Mouse (Mus musculus) gastrocnemius, adult 2 months (tissue): Measurements from ENCODE around the gene Krt8. TPM values are rescaled to one million over a fixed set of nuclear protein-coding genes. Genes with fewer than 3 reads are reported as not detected.

Source experiments
- DNase-seq: peaks from one replicate; pipeline ENCODE4 v3.0.0; 2022
- H3K27ac ChIP-seq: fragments of 200-600 bp; 2 replicates; pipeline ENCODE4 v1.8.1; 2022; ENCODE audit warnings: mild to moderate bottlenecking
- H3K4me3 ChIP-seq: fragments of 200-600 bp; 2 replicates; pipeline ENCODE4 v1.8.1; 2022; ENCODE audit warnings: mild to moderate bottlenecking, moderate library complexity
- CTCF ChIP-seq: fragments of 200-600 bp; IDR thresholded peaks from 2 replicates; pipeline ENCODE4 v1.8.1; 2022; ENCODE audit warnings: antibody characterized with exemption, mild to moderate bottlenecking, moderate library complexity
- intact Hi-C: fragments of 180-260 bp; cut with DNase I; formaldehyde crosslinking; loops from one replicate; pipeline ENCODE4 v1.15.1; 2025
- total RNA-seq, 2 experiments: library from RNA; stranded (reverse); gene quantifications; 2 replicates each; pipeline ENCODE4 v1.2.3; 2021

The Krt8 gene
- total RNA-seq, 2 experiments from 2014 or later = not detected

GRCm38 (mm10) chr15:101983315-101983948 lies 20.9 kb downstream of the Krt8 start:
- TF ChIP-seq CTCF = no peak
- peak overlapping the region; percentile 55 for H3K4me3 ChIP-seq
- intact Hi-C loops = loop anchor here (5.0 kb wide), 1 partner anchor 656 kb away; no protein-coding TSS in a partner anchor
- peak overlapping the region; percentile 82 for H3K27ac ChIP-seq
- no peak for DNase-seq

GRCm38 (mm10) chr15:101980849-101981248 lies 23.4 kb downstream of the Krt8 start:
- DNase-seq = peak; percentile 75
- no peak for TF ChIP-seq CTCF
- Histone ChIP-seq H3K27ac (peak overlapping the region; percentile 63), H3K4me3 (no peak overlapping the region)
- intact Hi-C loops = loop anchor here (5.0 kb wide), 1 partner anchor 654 kb away; no protein-coding TSS in a partner anchor

- TF ChIP-seq CTCF = peak; percentile 42
- peak overlapping the region; percentile 96 for H3K27ac ChIP-seq
- peak overlapping the region; percentile 70 for H3K4me3 ChIP-seq
- intact Hi-C loops = loop anchor here (10.0 kb wide), 1 partner anchor 752 kb away; the partner anchor contains the start of gene Grasp
- DNase-seq = peak; percentile 98
These were observed 27.1 kb downstream of the Krt8 start for GRCm38 (mm10) chr15:101977043-101977726.

GRCm38 (mm10) chr15:101976641-101977040 lies 27.6 kb downstream of the Krt8 start:
- Histone ChIP-seq H3K27ac (peak overlapping the region; percentile 96), H3K4me3 (peak overlapping the region; percentile 70)
- intact Hi-C loops = loop anchor here (10.0 kb wide), 1 partner anchor 752 kb away; the partner anchor contains the start of gene Grasp
- no peak for TF ChIP-seq CTCF
- no peak for DNase-seq

GRCm38 (mm10) chr15:101976023-101976422 lies 28.3 kb downstream of the Krt8 start:
- TF ChIP-seq CTCF = no peak
- Histone ChIP-seq H3K27ac (peak overlapping the region; percentile 96), H3K4me3 (no peak overlapping the region)
- intact Hi-C loops = loop anchor here (10.0 kb wide), 1 partner anchor 751 kb away; the partner anchor contains the start of gene Grasp
- DNase-seq = peak; percentile 86

- intact Hi-C loops = loop anchor here (2.0 to 10.0 kb wide), 2 partner anchors 635 to 749 kb away; partner anchors contain the start of gene Grasp
- Histone ChIP-seq H3K27ac (peak overlapping the region; percentile 96), H3K4me3 (no peak overlapping the region)
- no peak for TF ChIP-seq CTCF
- DNase-seq = peak; percentile 59
These were observed 30.0 kb downstream of the Krt8 start for GRCm38 (mm10) chr15:101974083-101974845.

- no peak; the same call in 1 of the 2 replicates for TF ChIP-seq CTCF
- intact Hi-C loops = loop anchor here (1.0 to 10.0 kb wide), 5 partner anchors 11 to 749 kb away; partner anchors contain the start of gene Grasp
- H3K27ac ChIP-seq = peak overlapping the region; percentile 96
These were observed 30.7 kb downstream of the Krt8 start for GRCm38 (mm10) chr15:101973414-101974077.

GRCm38 (mm10) chr15:101970536-101970935 lies 33.7 kb downstream of the Krt8 start:
- intact Hi-C loops = loop anchor here (10.0 kb wide), 1 partner anchor 746 kb away; the partner anchor contains the start of gene Grasp
- DNase-seq = peak; percentile 55
- TF ChIP-seq CTCF = peak; percentile 65

More at GRCm38 (mm10) chr15:101973414-101974077, 30.7 kb downstream of the Krt8 start:
- DNase-seq = peak; percentile 94
- peak overlapping the region; percentile 35; the same call in 1 of the 2 replicates for H3K4me3 ChIP-seq

GRCm38 (mm10) chr15:101966808-101967207 lies 37.5 kb downstream of the Krt8 start:
- Histone ChIP-seq H3K4me3 (no peak overlapping the region), H3K27ac (no peak overlapping the region)
- no peak for DNase-seq
- TF ChIP-seq CTCF = no peak
- intact Hi-C loops = no loop called here

More at GRCm38 (mm10) chr15:101970536-101970935, 33.7 kb downstream of the Krt8 start:
- Histone ChIP-seq H3K27ac (no peak overlapping the region), H3K4me3 (no peak overlapping the region)

- no peak overlapping the region for H3K4me3 ChIP-seq
- intact Hi-C loops = no loop called here
- DNase-seq = no peak
- no peak for TF ChIP-seq CTCF
- H3K27ac ChIP-seq = no peak overlapping the region
These were observed 45.4 kb downstream of the Krt8 start for GRCm38 (mm10) chr15:101958891-101959290.

GRCm38 (mm10) chr15:101954187-101954586 lies 50.1 kb downstream of the Krt8 start, which contains the start of gene Krt78:
Gene Krt78, minus strand, starts transcription at chr15:101954287.
- no peak for TF ChIP-seq CTCF
- no peak for DNase-seq
- Histone ChIP-seq H3K4me3 (no peak within 1 kb of the TSS), H3K27ac (no peak within 1 kb of the TSS)
- intact Hi-C loops = no loop called here
